Mouse (Mus musculus) hindbrain, embryonic 10.5 days (tissue): ENCODE results near the gene Plcb3. TPM values are rescaled to one million over a fixed set of nuclear protein-coding genes. Genes with fewer than 3 reads are reported as not detected.

Source experiments
- DNase-seq: peaks from one replicate; pipeline ENCODE4 v3.0.0-alpha.2; 2017; ENCODE audit warnings: low spot score
- H3K27ac ChIP-seq: fragments of 300-500 bp; sonication (generic); 2 replicates; pipeline ENCODE4 v1.5.1; 2016; ENCODE audit warnings: mild to moderate bottlenecking, moderate library complexity
- H3K27me3 ChIP-seq: fragments of 300-500 bp; sonication (generic); 2 replicates; pipeline ENCODE4 v1.6.1; 2016; ENCODE audit warnings: mild to moderate bottlenecking; ENCODE audit not compliant: poor library complexity, insufficient read depth, severe bottlenecking
- H3K36me3 ChIP-seq: fragments of 300-500 bp; sonication (generic); 2 replicates; pipeline ENCODE4 v1.6.1; 2016; ENCODE audit warnings: mild to moderate bottlenecking, moderate library complexity
- H3K4me1 ChIP-seq: fragments of 300-500 bp; sonication (generic); replicated peaks from 2 replicates; pipeline ENCODE4 v1.6.1; 2016; ENCODE audit warnings: mild to moderate bottlenecking
- H3K4me3 ChIP-seq: fragments of 300-500 bp; sonication (generic); 2 replicates; pipeline ENCODE4 v1.5.1; 2016; ENCODE audit warnings: mild to moderate bottlenecking, moderate library complexity
- H3K9me3 ChIP-seq: fragments of 300-500 bp; sonication (generic); 2 replicates; pipeline ENCODE4 v1.6.1; 2016; ENCODE audit warnings: mild to moderate bottlenecking, moderate library complexity
- WGBS: fragments of 180-500 bp; shearing (Covaris S2); methylation state at CpG from one replicate; pipeline ENCODE4 v1.1.7; 2016; 5-methylcytosine and 5-hydroxymethylcytosine counted together
- polyA plus RNA-seq: library from polyadenylated mRNA; unstranded; fragments of >200 nt; fragmentation: Nextera tagmentation; extraction: Ambion mirVana; gene quantifications from 2 replicates; pipeline ENCODE4 v1.2.1, GENCODE M21; 2016

The Plcb3 gene
- polyA plus RNA-seq, 1 experiment from 2014 or later = 22.3 TPM

GRCm38 (mm10) chr19:6907094-6907493, 69.2 kb downstream of the Plcb3 start:
- Histone ChIP-seq H3K27me3 (no peaks in the 10 kb centered on the region), H3K4me1 (peaks cover 39% of the 10 kb centered on the region), H3K9me3 (no peaks in the 10 kb centered on the region), H3K4me3 (no peak overlapping the region), H3K27ac (no peak overlapping the region), H3K36me3 (peaks cover 50% of the 10 kb centered on the region)
- DNase-seq = no peak
- WGBS = 91% methylated on average over 8 of the region's 8 CpGs

- Histone ChIP-seq H3K4me1 (peaks cover 32% of the 10 kb centered on the region), H3K9me3 (no peaks in the 10 kb centered on the region), H3K4me3 (no peak overlapping the region), H3K27me3 (no peaks in the 10 kb centered on the region), H3K36me3 (peaks cover 41% of the 10 kb centered on the region), H3K27ac (no peak overlapping the region)
- no peak for DNase-seq
- WGBS = 91% methylated on average over 3 of the region's 3 CpGs
These were observed 70.1 kb downstream of the Plcb3 start for GRCm38 (mm10) chr19:6906199-6906598.

GRCm38 (mm10) chr19:6905498-6906159, 70.6 kb downstream of the Plcb3 start:
- peaks cover 28% of the 10 kb centered on the region for H3K4me1 ChIP-seq
- no peaks in the 10 kb centered on the region for H3K9me3 ChIP-seq
- H3K27me3 ChIP-seq = no peaks in the 10 kb centered on the region
- no peak overlapping the region for H3K4me3 ChIP-seq
- WGBS = 90% methylated on average over 11 of the region's 11 CpGs
- DNase-seq = no peak
- H3K27ac ChIP-seq = no peak overlapping the region
- peaks cover 38% of the 10 kb centered on the region for H3K36me3 ChIP-seq

GRCm38 (mm10) chr19:6904846-6905245, 71.4 kb downstream of the Plcb3 start:
- peaks cover 25% of the 10 kb centered on the region for H3K4me1 ChIP-seq
- 86% methylated on average over 2 of the region's 2 CpGs for WGBS
- H3K4me3 ChIP-seq = no peak overlapping the region
- no peak for DNase-seq
- peaks cover 38% of the 10 kb centered on the region for H3K36me3 ChIP-seq
- no peak overlapping the region for H3K27ac ChIP-seq
- no peaks in the 10 kb centered on the region for H3K27me3 ChIP-seq
- H3K9me3 ChIP-seq = peaks cover 5% of the 10 kb centered on the region; the same call in 1 of the 2 replicates

- 93% methylated on average over 1 of the region's 1 CpGs for WGBS
- Histone ChIP-seq H3K27me3 (no peaks in the 10 kb centered on the region), H3K36me3 (peaks cover 38% of the 10 kb centered on the region), H3K27ac (no peak overlapping the region), H3K4me3 (no peak overlapping the region), H3K9me3 (peaks cover 5% of the 10 kb centered on the region; the same call in 1 of the 2 replicates), H3K4me1 (peaks cover 11% of the 10 kb centered on the region)
- DNase-seq = no peak
These were observed 73.2 kb downstream of the Plcb3 start for GRCm38 (mm10) chr19:6903031-6903430.

Other genes with a start within 250 kb of the Plcb3 start
- gene Rps6ka4, start 135.8 kb downstream of the Plcb3 start, polyA plus RNA-seq = 6.2 and 7.7 TPM in 2 replicates
- 0.37 and 1.2 TPM in 2 replicates for gene Ccdc88b, start 118.3 kb downstream of the Plcb3 start, polyA plus RNA-seq
- 148 and 157 TPM in 2 replicates for gene Trmt112, start 66.8 kb downstream of the Plcb3 start, polyA plus RNA-seq
- 155 and 196 TPM in 2 replicates for gene Prdx5, start 66.4 kb downstream of the Plcb3 start, polyA plus RNA-seq
- gene Esrra, start 54.7 kb downstream of the Plcb3 start, polyA plus RNA-seq = 8.4 and 12.0 TPM in 2 replicates
- gene Catsperz, start 51.1 kb downstream of the Plcb3 start, polyA plus RNA-seq = 0.46 TPM in 1 of 2 replicates, not detected in the other
- gene Kcnk4, start 42.0 kb downstream of the Plcb3 start, polyA plus RNA-seq = not detected in 2 replicates
- gene Bad, start 34.6 kb downstream of the Plcb3 start, polyA plus RNA-seq = 63.1 and 75.5 TPM in 2 replicates
- gene Gpr137, start 34.0 kb downstream of the Plcb3 start, polyA plus RNA-seq = 31.2 and 40.9 TPM in 2 replicates
- gene Ppp1r14b, start 1.5 kb downstream of the Plcb3 start, polyA plus RNA-seq = 157 and 186 TPM in 2 replicates
- 119 and 121 TPM in 2 replicates for gene Fkbp2, start 4.0 kb upstream of the Plcb3 start, polyA plus RNA-seq
- gene Vegfb, start 11.2 kb upstream of the Plcb3 start, polyA plus RNA-seq = 35.6 and 36.2 TPM in 2 replicates
- 18.7 and 23.3 TPM in 2 replicates for gene Dnajc4, start 16.1 kb upstream of the Plcb3 start, polyA plus RNA-seq
- 20.6 and 23.2 TPM in 2 replicates for gene Nudt22, start 19.6 kb upstream of the Plcb3 start, polyA plus RNA-seq
- gene Trpt1, start 19.7 kb upstream of the Plcb3 start, polyA plus RNA-seq = 9.9 and 13.5 TPM in 2 replicates
- gene Fermt3, start 43.0 kb upstream of the Plcb3 start, polyA plus RNA-seq = 8.7 and 10.1 TPM in 2 replicates
- 372 and 451 TPM in 2 replicates for gene Stip1, start 63.5 kb upstream of the Plcb3 start, polyA plus RNA-seq
- 2.9 and 3.4 TPM in 2 replicates for gene Macrod1, start 80.3 kb upstream of the Plcb3 start, polyA plus RNA-seq
- 3.1 and 4.0 TPM in 2 replicates for gene Flrt1, start 129.3 kb upstream of the Plcb3 start, polyA plus RNA-seq
- 273 and 309 TPM in 2 replicates for gene Otub1, start 229.8 kb upstream of the Plcb3 start, polyA plus RNA-seq
- 914 and 944 TPM in 2 replicates for gene Cox8a, start 241.1 kb upstream of the Plcb3 start, polyA plus RNA-seq